Mouse (Mus musculus) layer of hippocampus, adult 8-10 months (tissue): ENCODE measurements around the gene Tspan32. TPM values are rescaled to one million over a fixed set of nuclear protein-coding genes. Genes with fewer than 3 reads are reported as not detected.

Experiments used
- DNase-seq, 2 experiments: peaks; one replicate each; pipeline ENCODE4 v3.0.0; 2022; ENCODE audit warnings: low spot score in 2 of 2
- total RNA-seq, 4 experiments: library from RNA; stranded (reverse); gene quantifications; 2 replicates each; pipeline ENCODE4 v1.2.4; 2022

The Tspan32 gene
- total RNA-seq, 4 experiments from 2014 or later, result 0.70 to 0.75 TPM; not detected in 2

- DNase-seq, result no peak
Measured at GRCm38 (mm10) chr7:143033581-143033980, 28.7 kb downstream of the Tspan32 start.

- DNase-seq, result no peak
Measured at GRCm38 (mm10) chr7:143034112-143034511, 29.3 kb downstream of the Tspan32 start.

- DNase-seq, result no peak
Measured at GRCm38 (mm10) chr7:143034519-143035450, 29.9 kb downstream of the Tspan32 start.

- DNase-seq, result no peak
Measured at GRCm38 (mm10) chr7:143036787-143037186, 31.9 kb downstream of the Tspan32 start.

- DNase-seq, result no peak
Measured at GRCm38 (mm10) chr7:143037306-143037705, 32.5 kb downstream of the Tspan32 start.

GRCm38 (mm10) chr7:143038174-143038931 lies 33.5 kb downstream of the Tspan32 start:
- no peak for DNase-seq

DNA sequence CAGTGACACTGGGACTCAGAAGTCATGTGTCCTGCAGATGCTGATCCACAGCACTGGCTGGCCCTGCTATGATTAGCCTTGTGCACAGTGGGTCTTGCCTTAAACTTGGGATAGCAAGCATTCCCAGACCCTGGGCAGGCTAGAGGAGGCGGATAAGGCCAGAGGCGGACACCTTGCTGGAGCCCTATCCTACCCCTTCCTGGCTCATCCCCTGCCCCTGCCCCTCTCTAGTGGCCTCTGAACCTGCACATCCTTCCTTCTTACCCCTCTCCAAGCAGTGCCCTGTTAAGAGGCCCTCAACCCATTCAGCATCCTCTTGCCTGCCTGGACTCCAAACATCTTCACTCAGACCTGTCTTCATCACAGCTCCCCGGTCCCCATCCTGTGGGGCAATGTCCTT lies 35.7 kb downstream of the Tspan32 start:
- no peak for DNase-seq

DNA sequence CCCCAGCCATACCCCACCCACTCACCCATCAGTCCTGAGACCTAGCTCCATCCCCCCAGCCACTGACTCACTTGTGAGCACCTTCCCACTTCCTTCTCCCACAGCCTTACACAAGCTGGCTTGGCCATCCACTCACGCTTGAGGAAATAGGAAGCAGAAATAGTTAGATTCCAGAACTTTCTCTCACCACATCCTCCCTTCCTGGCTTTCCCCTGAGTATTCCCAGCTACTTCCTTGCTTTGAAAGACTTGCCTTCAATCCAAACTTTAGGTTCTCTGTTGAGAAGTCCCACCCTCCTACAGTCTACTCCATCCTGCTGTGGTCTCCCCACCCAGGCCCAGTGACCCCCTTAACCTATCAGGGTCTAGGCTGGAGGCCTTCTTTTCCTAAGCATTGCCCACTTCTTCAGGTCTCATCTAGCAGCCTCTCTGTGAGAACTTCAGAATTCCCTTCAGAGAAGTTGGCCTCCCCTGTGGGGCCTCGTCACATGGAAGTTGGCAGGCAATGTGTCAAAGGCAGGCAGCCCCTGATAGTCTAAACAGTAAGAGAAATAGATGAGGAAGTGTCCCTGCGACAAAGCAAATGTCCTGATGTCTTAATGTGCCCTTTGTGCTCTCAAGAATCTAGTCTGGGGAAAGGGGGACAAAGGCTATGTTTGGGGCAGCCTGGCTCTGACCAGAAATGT lies 36.4 kb downstream of the Tspan32 start:
- no peak for DNase-seq

- no peak for DNase-seq
Measured at GRCm38 (mm10) chr7:143042089-143042488, 37.2 kb downstream of the Tspan32 start.

GRCm38 (mm10) chr7:143042897-143043300 lies 38.1 kb downstream of the Tspan32 start:
- no peak for DNase-seq

DNA sequence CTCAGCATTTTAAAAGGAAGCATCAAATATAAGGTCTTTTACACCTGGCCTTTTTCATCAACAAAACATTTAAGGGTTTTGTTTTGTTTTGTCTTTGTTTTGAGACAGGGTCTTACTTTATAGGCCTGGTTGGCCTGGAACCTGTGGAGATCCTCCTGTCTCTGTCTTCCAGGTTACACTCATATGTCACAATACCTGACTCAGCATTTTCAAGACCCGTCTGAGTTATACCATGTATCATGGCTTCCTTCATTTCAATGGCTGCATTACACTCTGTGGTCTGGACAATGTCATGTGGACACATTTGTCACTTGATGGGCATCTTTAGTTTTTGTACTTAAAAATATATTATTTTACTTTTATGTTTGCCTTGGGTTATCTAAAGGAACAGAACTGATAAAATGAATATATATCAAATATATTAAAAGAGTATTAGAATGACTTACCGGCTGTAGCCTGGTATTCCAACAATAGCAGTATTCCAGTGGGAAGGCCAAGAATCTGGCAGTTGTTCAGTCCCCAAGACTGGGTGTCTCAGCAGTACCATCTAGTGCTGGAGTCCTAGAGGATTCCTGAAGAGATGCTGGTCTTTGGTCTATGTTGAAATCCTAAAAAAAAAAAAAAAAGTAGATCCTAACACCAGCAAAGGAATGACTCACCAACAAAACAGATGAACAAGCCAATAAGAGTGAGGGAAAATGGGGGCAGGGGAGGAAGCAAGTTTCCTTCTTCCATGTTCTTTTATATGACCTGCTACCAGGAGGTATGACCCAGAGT lies 39.4 kb downstream of the Tspan32 start:
- no peak for DNase-seq

GRCm38 (mm10) chr7:143044826-143045206 lies 40.0 kb downstream of the Tspan32 start:
- no peak for DNase-seq

- no peak for DNase-seq
Measured at GRCm38 (mm10) chr7:143046358-143046757, 41.5 kb downstream of the Tspan32 start.

GRCm38 (mm10) chr7:143049331-143049730 lies 44.5 kb downstream of the Tspan32 start:
- DNase-seq, result no peak

DNA sequence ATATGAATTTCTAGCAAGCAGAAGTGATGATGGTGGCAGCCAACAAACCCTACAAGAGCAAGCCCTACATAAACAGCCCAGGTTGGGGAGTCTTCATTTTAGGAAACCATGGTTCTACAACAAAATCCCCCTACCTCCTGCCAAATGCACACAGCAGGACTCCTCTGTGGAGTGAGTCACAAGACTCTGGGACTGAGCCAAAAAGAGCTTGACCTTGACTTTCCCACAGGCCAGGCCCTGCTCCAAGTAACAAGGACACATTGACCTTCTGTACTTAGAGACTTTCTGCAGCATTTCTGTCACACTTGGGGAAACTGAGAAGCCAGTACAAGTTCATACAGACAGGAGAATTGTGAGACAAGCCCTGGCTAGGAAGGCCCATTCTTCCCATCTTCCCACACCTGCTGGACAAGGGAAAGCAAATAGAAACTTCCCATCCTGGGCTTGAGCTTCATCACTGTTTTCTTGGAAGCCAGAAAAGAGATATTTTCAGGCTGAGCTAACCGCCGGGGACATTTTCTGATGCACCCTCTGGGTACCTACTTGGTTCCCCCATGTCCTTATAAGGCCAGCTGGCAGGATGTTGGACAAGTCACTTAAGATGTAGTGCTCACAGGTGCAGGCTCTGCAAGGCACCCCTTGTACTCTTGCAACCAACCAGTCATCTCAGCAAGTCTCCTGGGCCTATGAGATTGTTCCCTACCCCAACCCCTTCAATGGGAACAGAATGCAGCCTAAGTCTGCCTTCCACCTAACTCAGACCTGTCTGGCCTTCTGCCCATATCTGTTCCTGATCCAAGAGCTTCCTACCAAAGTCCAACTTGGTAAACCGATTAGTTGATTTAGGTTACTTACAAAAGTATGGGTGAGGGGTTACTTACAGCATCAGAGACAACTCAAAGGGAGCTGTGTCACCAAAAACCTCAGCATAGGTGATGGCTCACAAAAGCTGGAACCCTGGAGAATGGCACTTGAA lies 45.3 kb downstream of the Tspan32 start:
- no peak for DNase-seq

- no peak for DNase-seq
Measured at GRCm38 (mm10) chr7:143051316-143051715, 46.5 kb downstream of the Tspan32 start.

DNA sequence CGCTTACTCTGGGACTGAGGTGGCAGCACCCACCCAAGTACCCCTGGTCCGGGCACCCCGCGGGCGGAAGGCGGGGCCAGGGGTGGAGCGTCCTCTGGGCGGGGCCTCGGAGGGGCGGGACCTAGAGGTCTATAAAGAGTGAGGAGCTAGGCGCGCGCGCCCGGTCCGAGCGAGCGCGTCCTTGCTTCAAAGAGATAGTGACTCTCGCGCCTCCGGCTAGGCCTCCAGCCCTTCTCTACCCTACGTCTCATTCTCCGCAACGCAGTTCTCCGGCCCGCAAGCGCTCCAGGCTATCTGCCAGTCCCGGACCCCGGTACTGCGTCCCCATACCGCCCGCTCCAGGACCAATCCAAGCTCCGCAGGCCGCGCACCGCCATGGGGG lies 47.8 kb downstream of the Tspan32 start, which contains the start of gene Cd81:
Gene Cd81 (plus strand): TSS at position 114 of the 382 bp plus-strand sequence.
- DNase-seq, result peak; percentile 60 to 79

DNA sequence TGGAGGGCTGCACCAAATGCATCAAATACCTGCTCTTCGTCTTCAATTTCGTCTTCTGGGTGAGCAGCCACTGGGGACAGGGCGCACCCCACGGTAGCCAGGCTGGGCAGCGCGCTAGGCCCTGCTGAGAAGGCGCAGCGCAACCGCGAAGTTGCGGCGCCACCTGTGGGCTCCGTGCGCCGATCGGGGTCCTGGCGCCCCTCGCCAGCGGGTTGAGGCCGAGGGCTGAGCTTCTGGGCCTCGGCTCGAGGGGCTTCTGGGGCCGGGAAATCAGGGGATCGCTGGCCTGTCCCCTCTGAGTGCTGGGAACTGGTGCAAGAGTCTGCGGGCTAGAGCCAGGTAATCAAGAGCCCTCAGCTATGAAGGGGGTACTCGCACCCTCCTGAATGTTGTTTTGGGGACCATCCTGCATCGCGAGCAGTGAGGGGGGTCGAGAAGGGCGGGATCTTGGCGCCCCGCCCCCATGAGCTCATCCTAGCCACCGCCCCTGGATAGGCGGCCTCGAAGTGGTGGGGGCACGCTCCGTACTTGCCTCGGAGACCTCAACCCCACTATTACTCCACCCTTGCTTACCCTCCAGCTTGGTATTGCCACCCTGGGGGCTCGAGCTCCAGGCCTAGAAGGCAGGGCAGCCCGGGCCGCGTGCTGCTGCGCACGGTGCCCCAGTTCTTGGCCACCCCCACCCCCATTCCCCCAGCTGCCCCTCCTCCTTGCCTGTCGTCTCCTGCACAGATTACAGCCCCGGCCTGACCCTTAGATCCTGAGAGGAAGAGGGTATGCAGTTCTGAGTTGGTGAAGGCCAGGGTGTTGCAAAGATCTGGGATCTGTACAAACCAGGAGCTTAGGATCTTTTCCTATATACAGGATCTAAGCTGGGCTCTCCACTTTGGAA lies 48.4 kb downstream of the Tspan32 start:
- DNase-seq, result peak in 1 of 2 experiments; percentile 59
